Comparison of ENCODE assay signal across 25 mouse cellular contexts in the genomic region with DNA sequence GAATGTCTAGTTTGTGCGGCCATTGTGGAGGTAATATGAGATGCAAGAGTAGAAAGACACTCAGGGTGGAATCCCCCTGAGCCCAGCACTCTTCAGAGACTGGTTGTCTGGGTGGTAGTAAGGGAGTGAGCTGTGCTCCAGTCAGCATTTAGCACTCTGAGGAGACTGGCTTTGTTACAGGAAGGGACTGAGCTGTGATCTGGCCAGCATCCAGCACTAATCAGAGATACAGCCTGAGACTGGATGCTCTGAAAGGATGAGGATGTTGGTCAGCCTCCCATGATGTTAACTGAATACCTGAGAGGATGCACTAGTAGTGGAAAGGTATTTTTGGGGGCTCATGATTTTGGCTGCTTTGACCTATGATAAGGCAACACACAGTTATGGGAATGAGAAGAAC.
"Had no signal": no experiment of that assay in that cellular context is flagged by ENCODE, and none has a peak within 500 bp of the region (broad histone marks: within the 10 kb centered on the region; RNA-seq: fewer than 3 reads in every experiment).

No protein-coding gene starts in this region.

- H3K27me3 ChIP-seq: heart, embryonic 15.5 days; hindbrain, embryonic 13.5 days; hindbrain, embryonic 15.5 days; kidney, embryonic 15.5 days; limb, embryonic 13.5 days; limb, embryonic 15.5 days; liver, embryonic 12.5 days had no signal

- H3K27ac ChIP-seq: heart, adult 2 months; heart, embryonic 15.5 days; hindbrain, embryonic 13.5 days; hindbrain, embryonic 15.5 days; hindbrain, postnatal 0 days; kidney, embryonic 15.5 days; kidney, postnatal 0 days; limb, embryonic 13.5 days; limb, embryonic 15.5 days; liver, embryonic 12.5 days; liver, embryonic 14.5 days had no signal

- ATAC-seq: hindbrain, postnatal 0 days; intestine, embryonic 16.5 days; liver, embryonic 12.5 days had no signal

- DNase-seq: gastrocnemius, postnatal 14 days; gastrocnemius, postnatal 36 days; heart, adult 11 months; heart, adult 2 months; heart, postnatal 14 days; heart, postnatal 36 days; kidney, adult 11 months; kidney, adult 2 months; kidney, adult 9 months; kidney, postnatal 36 days; layer of hippocampus, adult 9-11 months; layer of hippocampus, postnatal 36 days; left cerebral cortex, postnatal 4 days had no signal

- H3K4me3 ChIP-seq: heart, adult 2 months; heart, embryonic 12.5 days; heart, embryonic 15.5 days; hindbrain, embryonic 13.5 days; hindbrain, embryonic 15.5 days; kidney, embryonic 15.5 days; limb, embryonic 13.5 days; limb, embryonic 15.5 days; liver, embryonic 12.5 days had no signal

- H3K4me2 ChIP-seq: heart, embryonic 12.5 days; heart, embryonic 15.5 days; hindbrain, embryonic 13.5 days; hindbrain, embryonic 15.5 days; kidney, embryonic 15.5 days; limb, embryonic 13.5 days; limb, embryonic 15.5 days; liver, embryonic 12.5 days had no signal

- H3K9me3 ChIP-seq: heart, embryonic 12.5 days; heart, embryonic 15.5 days; hindbrain, embryonic 13.5 days; hindbrain, embryonic 15.5 days; kidney, embryonic 15.5 days; limb, embryonic 13.5 days; limb, embryonic 15.5 days; liver, embryonic 12.5 days had no signal

- H3K9ac ChIP-seq: heart, embryonic 12.5 days; heart, embryonic 15.5 days; hindbrain, embryonic 13.5 days; hindbrain, embryonic 15.5 days; kidney, embryonic 15.5 days; limb, embryonic 13.5 days; limb, embryonic 15.5 days; liver, embryonic 12.5 days; liver, embryonic 14.5 days had no signal

- H3K4me1 ChIP-seq: heart, embryonic 12.5 days; heart, embryonic 15.5 days; hindbrain, embryonic 13.5 days; hindbrain, embryonic 15.5 days; limb, embryonic 13.5 days; limb, embryonic 15.5 days; liver, embryonic 12.5 days had no signal

- H3K36me3 ChIP-seq: heart, embryonic 12.5 days; heart, embryonic 15.5 days; hindbrain, embryonic 13.5 days; hindbrain, embryonic 15.5 days; kidney, embryonic 15.5 days; limb, embryonic 13.5 days; limb, embryonic 15.5 days; liver, embryonic 12.5 days had no signal
